Mouse (Mus musculus) midbrain, embryonic 10.5 days (tissue): ENCODE data around the gene Pcsk2. TPM values are rescaled to one million over a fixed set of nuclear protein-coding genes. Genes with fewer than 3 reads are reported as not detected.

Experiments
- DNase-seq: peaks from one replicate; pipeline ENCODE4 v3.0.0-alpha.2; 2017; ENCODE audit warnings: low spot score
- H3K27ac ChIP-seq: fragments of 300-500 bp; sonication (generic); replicated peaks from 2 replicates; pipeline ENCODE4 v1.5.1; 2016; ENCODE audit warnings: mild to moderate bottlenecking
- H3K27me3 ChIP-seq: fragments of 300-500 bp; sonication (generic); 2 replicates; pipeline ENCODE4 v1.6.1; 2016; ENCODE audit warnings: low read depth, mild to moderate bottlenecking; ENCODE audit not compliant: poor library complexity, severe bottlenecking
- H3K36me3 ChIP-seq: fragments of 300-500 bp; sonication (generic); 2 replicates; pipeline ENCODE4 v1.6.1; 2016; ENCODE audit warnings: mild to moderate bottlenecking, moderate library complexity
- H3K4me1 ChIP-seq: fragments of 300-500 bp; sonication (generic); 2 replicates; pipeline ENCODE4 v1.6.1; 2016
- H3K4me3 ChIP-seq: fragments of 300-500 bp; sonication (generic); 2 replicates; pipeline ENCODE4 v1.5.1; 2016; ENCODE audit warnings: mild to moderate bottlenecking, moderate library complexity
- H3K9me3 ChIP-seq: fragments of 300-500 bp; sonication (generic); replicated peaks from 2 replicates; pipeline ENCODE4 v1.6.1; 2016; ENCODE audit warnings: mild to moderate bottlenecking
- WGBS: fragments of 180-500 bp; shearing (Covaris S2); methylation state at CpG from one replicate; pipeline ENCODE4 v1.1.7; 2016; 5-methylcytosine and 5-hydroxymethylcytosine counted together
- polyA plus RNA-seq: library from polyadenylated mRNA; unstranded; fragments of >200 nt; fragmentation: Nextera tagmentation; extraction: Ambion mirVana; gene quantifications from 2 replicates; pipeline ENCODE4 v1.2.1, GENCODE M21; 2016

The Pcsk2 gene
- polyA plus RNA-seq, 1 experiment from 2014 or later = 2.9 TPM

DNA sequence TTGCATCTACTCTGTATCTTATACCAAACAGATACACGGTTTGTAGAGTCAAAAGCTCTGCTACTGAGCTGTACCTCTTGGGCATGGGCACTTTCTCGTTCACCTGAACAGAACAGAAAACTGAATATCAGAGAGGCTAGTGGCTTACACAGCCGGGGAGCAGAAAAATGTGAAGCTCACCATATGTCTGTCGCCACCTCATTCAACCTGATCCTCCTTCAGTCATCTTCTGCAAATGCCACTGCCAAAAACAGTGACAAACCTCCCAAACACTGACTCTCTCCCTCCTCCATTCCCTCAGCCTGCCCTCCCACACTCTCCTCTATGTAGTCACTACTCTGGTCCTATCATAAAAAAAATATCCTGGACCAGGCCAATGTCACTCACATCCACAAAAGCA lies 165.9 kb downstream of the Pcsk2 start:
- 88% methylated on average over 4 of the region's 4 CpGs for WGBS
- no peaks in the 10 kb centered on the region for H3K27me3 ChIP-seq
- DNase-seq = no peak

DNA sequence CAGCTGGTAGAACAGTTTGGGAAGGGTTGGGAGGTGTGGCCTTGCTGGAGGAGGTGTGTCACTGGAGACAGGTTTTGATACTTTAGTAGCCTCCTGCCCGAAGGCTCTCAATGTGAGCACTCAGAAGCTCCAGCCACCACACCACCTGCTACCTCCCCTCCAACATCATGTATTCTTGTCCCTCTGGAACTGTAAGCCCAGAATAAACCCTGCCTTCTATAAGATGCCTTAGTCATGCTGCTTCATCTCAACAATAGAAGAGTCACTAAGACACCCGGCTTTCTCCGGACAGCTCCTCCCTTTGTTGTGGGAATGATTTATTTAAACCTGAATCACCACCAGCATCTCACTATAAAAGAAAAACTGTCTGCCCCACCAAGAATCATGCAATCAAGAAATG lies 166.9 kb downstream of the Pcsk2 start:
- Histone ChIP-seq H3K27ac (no peak overlapping the region), H3K27me3 (no peaks in the 10 kb centered on the region), H3K36me3 (no peaks in the 10 kb centered on the region), H3K4me3 (no peak overlapping the region), H3K9me3 (no peaks in the 10 kb centered on the region), H3K4me1 (no peaks in the 10 kb centered on the region)
- WGBS = 75% methylated on average over 3 of the region's 3 CpGs
- DNase-seq = no peak

More for the DNA sequence above, 165.9 kb downstream of the Pcsk2 start:
- H3K36me3 ChIP-seq = no peaks in the 10 kb centered on the region
- H3K27ac ChIP-seq = no peak overlapping the region
- H3K4me3 ChIP-seq = no peak overlapping the region
- H3K9me3 ChIP-seq = no peaks in the 10 kb centered on the region
- H3K4me1 ChIP-seq = no peaks in the 10 kb centered on the region

DNA sequence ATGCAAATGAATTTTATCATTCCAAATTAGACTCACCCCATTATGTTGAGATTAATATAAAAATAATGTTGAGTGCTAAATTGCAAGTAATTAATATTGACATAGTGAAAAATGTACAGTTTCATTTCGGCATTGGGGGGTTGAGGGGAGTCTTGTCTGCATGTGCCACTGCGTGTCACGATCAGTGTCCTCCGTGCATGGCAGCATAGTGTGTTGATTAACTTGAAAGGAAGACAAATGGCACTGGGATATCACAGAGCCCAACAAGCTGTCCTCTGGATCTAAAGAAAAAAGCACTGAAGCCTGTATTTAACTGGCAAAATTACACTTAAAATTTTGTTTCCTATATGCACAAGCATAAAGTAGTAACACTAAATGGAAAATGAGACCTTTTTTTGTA lies 167.9 kb downstream of the Pcsk2 start:
- H3K27ac ChIP-seq = no peak overlapping the region
- H3K4me3 ChIP-seq = no peak overlapping the region
- no peaks in the 10 kb centered on the region for H3K9me3 ChIP-seq
- no peaks in the 10 kb centered on the region for H3K4me1 ChIP-seq
- H3K27me3 ChIP-seq = no peaks in the 10 kb centered on the region
- 94% methylated on average over 4 of the region's 4 CpGs for WGBS
- DNase-seq = no peak
- no peaks in the 10 kb centered on the region for H3K36me3 ChIP-seq

DNA sequence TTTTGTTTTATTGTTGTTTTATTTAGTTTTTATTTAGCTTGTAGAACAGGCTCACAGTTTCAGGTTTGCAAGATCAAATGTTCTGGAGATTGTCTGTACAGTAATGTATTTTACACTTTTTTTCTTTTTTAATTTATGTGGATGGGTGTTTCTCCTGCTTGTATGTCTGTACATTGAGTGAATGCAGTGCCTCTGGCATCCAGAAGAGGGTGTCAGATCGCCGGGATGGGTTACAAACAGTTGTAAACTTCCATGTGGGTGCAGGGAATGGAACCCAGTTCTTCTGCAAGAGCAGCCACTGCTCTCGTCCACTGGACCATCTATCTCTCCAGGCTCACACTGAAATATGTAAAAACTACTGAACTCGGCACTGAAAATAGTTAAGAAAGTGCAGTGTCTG lies 169.2 kb downstream of the Pcsk2 start:
- Histone ChIP-seq H3K27me3 (no peaks in the 10 kb centered on the region), H3K27ac (no peak overlapping the region)

DNA sequence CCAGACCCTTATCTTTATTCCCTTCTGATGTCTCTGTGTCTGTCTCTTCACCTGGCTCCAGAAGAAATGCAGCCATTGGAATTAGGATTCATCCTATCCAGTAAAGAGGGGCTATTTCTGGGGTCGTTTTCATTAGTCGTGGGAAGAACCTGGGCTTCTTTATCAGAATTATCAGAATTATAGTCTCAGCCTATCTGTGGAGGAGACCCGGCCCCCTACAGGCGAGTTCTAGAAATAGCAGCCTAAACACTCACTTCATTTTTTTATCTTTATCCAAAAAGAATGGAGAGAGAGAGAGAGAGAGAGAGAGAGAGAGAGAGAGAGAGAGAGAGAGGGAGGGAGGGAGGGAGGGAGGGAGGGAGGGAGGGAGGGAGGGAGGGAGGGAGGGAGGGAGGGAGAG lies 177.3 kb downstream of the Pcsk2 start:
- no peaks in the 10 kb centered on the region for H3K36me3 ChIP-seq
- no peak for DNase-seq
- no peak overlapping the region for H3K4me3 ChIP-seq
- no peaks in the 10 kb centered on the region for H3K9me3 ChIP-seq
- H3K4me1 ChIP-seq = no peaks in the 10 kb centered on the region
- no peaks in the 10 kb centered on the region for H3K27me3 ChIP-seq
- 26% methylated on average over 4 of the region's 4 CpGs for WGBS
- no peak overlapping the region for H3K27ac ChIP-seq

More for the DNA sequence above, 169.2 kb downstream of the Pcsk2 start:
- no peak overlapping the region for H3K4me3 ChIP-seq
- no peak for DNase-seq
- H3K9me3 ChIP-seq = no peaks in the 10 kb centered on the region
- H3K4me1 ChIP-seq = no peaks in the 10 kb centered on the region
- 67% methylated on average over 4 of the region's 4 CpGs for WGBS
- H3K36me3 ChIP-seq = no peaks in the 10 kb centered on the region

DNA sequence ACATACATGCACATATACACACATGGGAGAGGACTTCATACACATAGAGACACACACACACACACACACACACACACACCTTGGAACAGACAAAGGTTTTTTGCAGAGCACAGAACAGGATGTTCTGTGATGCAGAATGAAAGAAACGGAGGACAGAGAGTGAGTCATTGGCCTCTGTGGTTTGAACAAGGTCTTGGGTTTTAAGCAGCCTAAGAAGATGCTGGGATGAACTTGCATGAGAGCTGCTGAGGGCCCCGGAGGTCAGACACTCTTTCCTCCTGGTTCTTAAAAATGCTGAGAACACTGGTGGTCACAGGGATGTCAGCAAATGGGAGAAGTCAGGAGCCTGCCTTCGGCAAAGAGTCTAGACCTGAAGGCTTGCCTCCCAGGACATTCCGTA lies 178.1 kb downstream of the Pcsk2 start:
- Histone ChIP-seq H3K27ac (no peak overlapping the region), H3K4me3 (no peak overlapping the region), H3K27me3 (no peaks in the 10 kb centered on the region), H3K4me1 (no peaks in the 10 kb centered on the region), H3K36me3 (no peaks in the 10 kb centered on the region), H3K9me3 (no peaks in the 10 kb centered on the region)
- DNase-seq = no peak
- 92% methylated on average over 4 of the region's 4 CpGs for WGBS

DNA sequence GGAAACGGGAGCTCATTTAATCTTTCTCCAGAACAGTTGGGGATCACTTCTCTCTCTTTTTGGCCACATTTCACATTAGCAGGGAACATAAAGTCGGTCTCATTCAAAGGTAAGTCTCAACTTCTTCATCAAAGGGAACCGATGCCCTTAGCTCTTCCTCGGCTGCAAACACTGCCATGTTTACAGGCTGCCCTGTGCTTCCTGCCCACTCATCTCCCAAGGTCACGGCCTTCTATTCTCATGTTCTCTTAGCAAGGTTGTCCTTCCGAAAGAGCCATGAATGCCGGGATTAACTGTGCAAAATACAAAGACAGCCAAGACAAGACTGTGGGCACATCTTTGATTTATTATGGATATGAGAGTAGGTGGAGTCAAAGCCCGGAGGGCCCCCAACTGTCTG lies 178.8 kb downstream of the Pcsk2 start:
- Histone ChIP-seq H3K4me1 (no peaks in the 10 kb centered on the region), H3K27me3 (no peaks in the 10 kb centered on the region)
- WGBS = 83% methylated on average over 8 of the region's 8 CpGs

DNA sequence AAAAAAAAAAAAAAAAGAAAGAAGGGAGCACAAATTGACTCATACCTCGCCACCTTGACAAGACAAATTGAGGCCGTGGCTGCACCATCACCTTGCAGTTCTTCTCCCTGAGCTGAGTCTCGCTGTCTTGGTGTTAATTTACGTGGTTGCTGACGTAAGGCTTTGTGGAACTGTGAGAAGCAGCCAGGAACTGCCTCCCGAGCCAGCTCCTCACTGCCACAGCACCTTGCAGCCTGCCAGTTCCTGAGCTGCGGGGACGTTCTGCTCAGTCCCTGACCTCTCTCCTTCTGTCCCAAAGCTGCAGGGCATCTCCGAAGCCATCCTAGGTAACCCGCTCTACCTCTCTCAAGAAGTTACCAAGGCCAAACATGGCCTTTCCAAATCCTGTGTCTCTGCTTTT lies 186.5 kb downstream of the Pcsk2 start:
- no peaks in the 10 kb centered on the region for H3K27me3 ChIP-seq
- no peaks in the 10 kb centered on the region for H3K36me3 ChIP-seq
- WGBS = 90% methylated on average over 10 of the region's 10 CpGs
- no peaks in the 10 kb centered on the region for H3K9me3 ChIP-seq
- no peak for DNase-seq
- H3K27ac ChIP-seq = no peak overlapping the region
- no peak overlapping the region for H3K4me3 ChIP-seq
- H3K4me1 ChIP-seq = no peaks in the 10 kb centered on the region

More for the DNA sequence above, 178.8 kb downstream of the Pcsk2 start:
- no peak overlapping the region for H3K4me3 ChIP-seq
- no peaks in the 10 kb centered on the region for H3K9me3 ChIP-seq
- H3K36me3 ChIP-seq = no peaks in the 10 kb centered on the region
- DNase-seq = no peak
- no peak overlapping the region for H3K27ac ChIP-seq

DNA sequence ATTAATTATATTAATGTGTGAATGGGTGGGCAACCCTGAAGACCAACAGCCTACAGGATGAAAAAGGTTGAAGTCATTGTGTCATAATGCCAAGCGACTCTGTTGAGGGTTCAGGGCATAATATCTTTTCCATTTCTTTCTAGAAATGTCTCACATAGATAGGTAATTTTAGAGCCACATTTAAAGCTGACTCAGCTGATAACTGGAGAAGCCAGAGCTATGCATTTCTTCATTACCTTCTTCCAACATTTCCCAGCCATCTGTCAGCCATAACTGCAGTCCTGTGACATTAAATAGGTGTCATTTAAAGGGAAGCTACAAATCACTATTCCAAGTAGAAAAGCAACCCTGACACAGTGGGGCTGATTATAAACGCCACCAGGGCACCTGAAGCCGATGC lies 189.5 kb downstream of the Pcsk2 start:
- H3K27me3 ChIP-seq = no peaks in the 10 kb centered on the region
- H3K36me3 ChIP-seq = no peaks in the 10 kb centered on the region
- no peak overlapping the region for H3K27ac ChIP-seq
- H3K4me1 ChIP-seq = no peaks in the 10 kb centered on the region
- H3K4me3 ChIP-seq = no peak overlapping the region
- DNase-seq = no peak
- WGBS = 89% methylated on average over 3 of the region's 3 CpGs
- H3K9me3 ChIP-seq = no peaks in the 10 kb centered on the region

DNA sequence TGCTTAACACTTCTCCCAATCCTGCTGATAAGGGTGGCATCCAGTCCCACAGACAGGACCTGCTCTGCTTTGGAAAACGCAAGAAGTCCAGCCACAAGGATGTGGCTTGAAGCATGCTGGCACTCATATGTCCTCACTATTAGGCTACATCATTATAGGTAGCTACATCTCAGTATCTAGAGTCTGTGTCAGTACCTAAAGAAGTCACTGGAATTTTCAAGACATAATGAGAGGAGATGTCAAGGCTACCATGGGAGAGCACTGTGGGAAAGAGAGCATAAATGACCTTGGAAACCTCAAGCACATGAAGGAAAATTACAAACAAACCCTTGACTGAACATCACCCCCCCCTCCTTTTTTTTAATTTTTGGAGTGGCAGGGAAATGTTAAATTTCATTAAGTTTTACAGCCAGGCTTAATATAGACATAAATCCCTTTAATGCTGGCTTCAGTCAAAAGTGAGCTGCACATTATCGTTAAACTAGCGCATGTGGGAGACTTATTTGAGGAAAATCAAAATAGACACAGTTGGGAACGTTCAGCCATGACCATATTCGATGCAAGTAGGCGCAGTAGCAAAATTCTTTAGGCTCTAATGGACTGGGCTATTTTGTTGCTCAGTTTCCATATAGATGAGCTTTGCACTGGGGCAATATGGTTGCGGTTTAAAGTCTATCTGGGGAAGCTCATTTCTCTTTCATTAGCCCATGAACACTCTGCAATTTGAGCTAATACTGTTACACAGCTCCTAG lies 193.7 kb downstream of the Pcsk2 start:
- Histone ChIP-seq H3K27ac (no peak overlapping the region), H3K27me3 (no peaks in the 10 kb centered on the region), H3K9me3 (no peaks in the 10 kb centered on the region), H3K36me3 (no peaks in the 10 kb centered on the region), H3K4me1 (no peaks in the 10 kb centered on the region), H3K4me3 (no peak overlapping the region)
- WGBS = 90% methylated on average over 7 of the region's 7 CpGs
- no peak for DNase-seq

DNA sequence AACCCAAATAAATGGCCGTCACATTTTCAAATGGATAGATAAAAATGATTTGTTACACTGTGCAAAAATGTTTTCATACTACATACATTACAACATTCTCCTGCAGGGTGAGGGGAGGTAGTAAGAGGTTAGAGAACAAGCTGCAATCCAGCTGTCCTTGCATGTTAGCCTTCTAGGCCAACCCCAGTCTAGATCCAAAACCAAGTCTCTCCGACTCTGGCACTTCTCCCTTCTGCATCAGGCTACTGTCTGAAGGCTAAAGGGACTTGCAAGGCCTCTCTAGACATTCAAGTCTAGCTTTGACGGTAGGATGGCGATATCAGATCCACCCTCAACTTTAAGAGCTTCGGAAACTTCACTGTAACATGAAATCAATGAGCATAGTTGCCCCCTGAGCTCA lies 196.5 kb downstream of the Pcsk2 start:
- Histone ChIP-seq H3K27ac (no peak overlapping the region), H3K4me1 (peaks cover 7% of the 10 kb centered on the region), H3K4me3 (no peak overlapping the region), H3K9me3 (no peaks in the 10 kb centered on the region), H3K27me3 (no peaks in the 10 kb centered on the region), H3K36me3 (no peaks in the 10 kb centered on the region)
- 91% methylated on average over 5 of the region's 5 CpGs for WGBS
- no peak for DNase-seq

DNA sequence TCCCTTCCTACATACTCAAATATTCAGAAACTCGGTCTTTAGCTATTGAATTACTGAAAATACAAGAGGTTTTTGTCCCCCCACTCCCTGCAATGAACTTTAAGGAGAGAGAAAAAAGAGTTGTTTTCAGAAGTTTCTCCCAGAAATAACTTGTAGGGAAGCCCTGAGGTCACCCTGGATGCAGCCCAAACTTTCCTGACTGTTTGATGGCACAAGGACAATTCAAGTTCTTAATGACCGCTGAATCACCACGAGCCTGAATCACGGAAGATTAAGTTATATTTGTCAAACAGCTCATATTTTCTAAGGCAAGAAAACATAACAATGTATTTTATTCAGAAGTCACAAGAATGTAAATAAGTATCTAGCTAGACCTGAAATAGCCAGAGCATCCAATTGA lies 197.1 kb downstream of the Pcsk2 start:
- H3K4me1 ChIP-seq = peaks cover 7% of the 10 kb centered on the region
- no peak for DNase-seq
- 95% methylated on average over 4 of the region's 4 CpGs for WGBS
- H3K27me3 ChIP-seq = no peaks in the 10 kb centered on the region
- H3K27ac ChIP-seq = no peak overlapping the region
- no peaks in the 10 kb centered on the region for H3K36me3 ChIP-seq
- no peak overlapping the region for H3K4me3 ChIP-seq
- H3K9me3 ChIP-seq = no peaks in the 10 kb centered on the region

DNA sequence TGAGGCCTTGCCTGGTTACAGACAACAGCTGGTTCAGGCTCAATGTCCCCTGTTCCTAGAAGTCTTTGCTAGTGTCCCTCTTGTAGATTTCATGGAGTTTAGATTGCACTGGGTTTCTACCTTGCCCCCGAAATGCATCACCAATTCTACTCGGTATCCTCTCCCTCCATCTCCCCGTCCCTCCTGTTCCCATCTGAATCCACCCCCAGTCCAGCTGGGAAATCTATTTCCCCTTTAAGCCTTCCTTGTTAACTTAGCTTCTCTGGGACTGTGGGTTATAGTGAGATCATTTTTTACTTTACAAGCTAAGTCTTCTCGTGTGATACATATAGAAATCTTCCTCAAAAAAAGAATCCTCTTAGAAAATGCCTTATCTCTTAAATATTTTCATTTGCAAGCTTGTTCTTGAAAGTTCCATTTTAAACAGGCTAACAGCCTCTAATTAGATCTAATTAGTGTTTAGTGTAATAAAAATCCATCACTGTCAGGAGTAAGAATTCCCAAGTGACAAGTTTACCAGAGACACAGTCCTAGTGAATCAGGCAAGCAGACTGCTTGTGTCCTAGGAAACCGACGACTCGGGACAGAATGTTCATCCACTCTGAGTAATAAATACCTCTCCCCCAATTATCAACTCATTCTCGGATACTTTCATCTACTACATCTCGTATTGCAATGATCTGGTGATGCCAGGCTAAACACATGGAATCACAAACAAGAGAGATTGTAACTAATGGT lies 206.3 kb downstream of the Pcsk2 start:
- Histone ChIP-seq H3K27ac (no peak overlapping the region), H3K4me1 (peaks cover under 1% of the 10 kb centered on the region; the same call in 1 of the 2 replicates), H3K4me3 (no peak overlapping the region), H3K9me3 (no peaks in the 10 kb centered on the region), H3K36me3 (no peaks in the 10 kb centered on the region), H3K27me3 (no peaks in the 10 kb centered on the region)
- 91% methylated on average over 9 of the region's 9 CpGs for WGBS
- no peak for DNase-seq
